Mouse (Mus musculus): ENCODE measurements around the gene Lce1a2. TPM values are rescaled to one million over a fixed set of nuclear protein-coding genes. Genes with fewer than 3 reads are reported as not detected.
"Not testable (repeated sequence)": the region's sequence is repeated elsewhere in the genome, so short reads cannot be mapped to it uniquely, and the experiment has no call there.

The Lce1a2 gene
- polyA plus RNA-seq (2012; rRNA removed), result not detected in 2 replicates

- DNase-seq (ENCODE audit: low read depth, low spot score), result no peak
Measured at GRCm38 (mm10) chr3:92670215-92670614, at the start of gene Lce1a2. Gene Lce1a2 (minus strand): TSS chr3:92670315.

- no peak for DNase-seq (ENCODE audit: low read depth, low spot score)
Measured at GRCm38 (mm10) chr3:92715122-92715521, 45.0 kb upstream of the Lce1a2 start.

GRCm38 (mm10) chr3:92708974-92709373, 38.9 kb upstream of the Lce1a2 start, which contains the start of gene Lce1e:
Gene Lce1e (minus strand): TSS chr3:92709074.
- DNase-seq (ENCODE audit: low read depth, low spot score), result no peak
- WGBS, result 64% methylated on average over 2 of the region's 2 CpGs

- 14% methylated on average over 1 of the region's 1 CpGs for WGBS
- no peak for DNase-seq (ENCODE audit: low read depth, low spot score)
Measured at GRCm38 (mm10) chr3:92694613-92695012, 24.5 kb upstream of the Lce1a2 start.

GRCm38 (mm10) chr3:92691688-92692087, 21.6 kb upstream of the Lce1a2 start:
- no peak for DNase-seq (ENCODE audit: low read depth, low spot score)

- WGBS, result 74% methylated on average over 16 of the region's 16 CpGs
- not testable (repeated sequence) for DNase-seq (ENCODE audit: low read depth, low spot score)
Measured at GRCm38 (mm10) chr3:92689154-92689553, 19.0 kb upstream of the Lce1a2 start.

- no peak for DNase-seq (ENCODE audit: low read depth, low spot score)
Measured at GRCm38 (mm10) chr3:92687110-92687509, 17.0 kb upstream of the Lce1a2 start, which contains the start of gene Lce1d. Gene Lce1d (minus strand): TSS chr3:92687210.

GRCm38 (mm10) chr3:92678947-92679346, 8.8 kb upstream of the Lce1a2 start, which contains the start of gene Lce1c:
Gene Lce1c (plus strand): TSS chr3:92679247.
- WGBS, result 78% methylated on average over 4 of the region's 4 CpGs

More at GRCm38 (mm10) chr3:92687110-92687509, 17.0 kb upstream of the Lce1a2 start, which contains the start of gene Lce1d:
- 42% methylated on average over 2 of the region's 2 CpGs for WGBS

GRCm38 (mm10) chr3:92656826-92657225, 13.3 kb downstream of the Lce1a2 start, which contains the start of gene Lce1b:
Gene Lce1b (minus strand): TSS chr3:92656926.
- no peak for DNase-seq (ENCODE audit: low read depth, low spot score)

More at GRCm38 (mm10) chr3:92678947-92679346, 8.8 kb upstream of the Lce1a2 start, which contains the start of gene Lce1c:
- no peak for DNase-seq (ENCODE audit: low read depth, low spot score)

GRCm38 (mm10) chr3:92648207-92648606, 21.9 kb downstream of the Lce1a2 start, which contains the start of gene Lce1a1:
Gene Lce1a1 (minus strand): TSS chr3:92648307.
- no peak for DNase-seq (ENCODE audit: low read depth, low spot score)
- WGBS, result 84% methylated on average over 1 of the region's 1 CpGs

- DNase-seq (ENCODE audit: low read depth, low spot score), result no peak
- 91% methylated on average over 15 of the region's 15 CpGs for WGBS
Measured at GRCm38 (mm10) chr3:92639854-92640253, 30.3 kb downstream of the Lce1a2 start.

GRCm38 (mm10) chr3:92638653-92638991, 31.5 kb downstream of the Lce1a2 start:
- WGBS, result 56% methylated on average over 3 of the region's 3 CpGs
- DNase-seq (ENCODE audit: low read depth, low spot score), result no peak

- WGBS, result 44% methylated on average over 1 of the region's 1 CpGs
- no peak for DNase-seq (ENCODE audit: low read depth, low spot score)
Measured at GRCm38 (mm10) chr3:92637745-92638652, 32.1 kb downstream of the Lce1a2 start.

- WGBS, result 46% methylated on average over 2 of the region's 2 CpGs
- no peak for DNase-seq (ENCODE audit: low read depth, low spot score)
Measured at GRCm38 (mm10) chr3:92621560-92621959, 48.6 kb downstream of the Lce1a2 start, which contains the start of gene Lce6a. Gene Lce6a (minus strand): TSS chr3:92621660.

Other genes with a start within 250 kb of the Lce1a2 start
- 7.5 and 8.2 TPM in 2 replicates for gene Gm9774, start 240.9 kb downstream of the Lce1a2 start, polyA plus RNA-seq (2012; rRNA removed)
- not detected in 2 replicates for gene Sprr2k, start 237.7 kb downstream of the Lce1a2 start, polyA plus RNA-seq (2012; rRNA removed)
- not detected in 2 replicates for gene Sprr1b, start 231.5 kb downstream of the Lce1a2 start, polyA plus RNA-seq (2012; rRNA removed)
- 0.37 TPM in 1 of 2 replicates, not detected in the other for gene Sprr3, start 211.6 kb downstream of the Lce1a2 start, polyA plus RNA-seq (2012; rRNA removed)
- 8.5 and 16.7 TPM in 2 replicates for gene Sprr1a, start 184.4 kb downstream of the Lce1a2 start, polyA plus RNA-seq (2012; rRNA removed)
- not detected in 2 replicates for gene Sprr4, start 169.8 kb downstream of the Lce1a2 start, polyA plus RNA-seq (2012; rRNA removed)
- gene 2310046K23Rik, start 135.8 kb downstream of the Lce1a2 start, polyA plus RNA-seq (2012; rRNA removed), result not detected in 2 replicates
- gene Ivl, start 96.6 kb downstream of the Lce1a2 start, polyA plus RNA-seq (2012; rRNA removed), result not detected in 2 replicates
- gene Smcp, start 81.3 kb downstream of the Lce1a2 start, polyA plus RNA-seq (2012; rRNA removed), result 0.69 TPM in 1 of 2 replicates, not detected in the other
- gene 2210017I01Rik, start 62.8 kb downstream of the Lce1a2 start, polyA plus RNA-seq (2012; rRNA removed), result not detected in 2 replicates
- not detected in 2 replicates for gene Lce6a, start 48.7 kb downstream of the Lce1a2 start, polyA plus RNA-seq (2012; rRNA removed)
- not detected in 2 replicates for gene Lce1a1, start 22.0 kb downstream of the Lce1a2 start, polyA plus RNA-seq (2012; rRNA removed)
- 0.15 TPM in 1 of 2 replicates, not detected in the other for gene Lce1b, start 13.4 kb downstream of the Lce1a2 start, polyA plus RNA-seq (2012; rRNA removed)
- gene Lce1c, start 8.9 kb upstream of the Lce1a2 start, polyA plus RNA-seq (2012; rRNA removed), result not detected in 2 replicates
- not detected in 2 replicates for gene Lce1d, start 16.9 kb upstream of the Lce1a2 start, polyA plus RNA-seq (2012; rRNA removed)
- not detected in 2 replicates for gene Lce1e, start 38.8 kb upstream of the Lce1a2 start, polyA plus RNA-seq (2012; rRNA removed)
- not detected in 2 replicates for gene Lce1f, start 50.0 kb upstream of the Lce1a2 start, polyA plus RNA-seq (2012; rRNA removed)
- gene Gm38119, start 68.8 kb upstream of the Lce1a2 start, polyA plus RNA-seq (2012; rRNA removed), result not detected in 2 replicates
- not detected in 2 replicates for gene Lce1g, start 82.0 kb upstream of the Lce1a2 start, polyA plus RNA-seq (2012; rRNA removed)
- gene Lce1h, start 94.8 kb upstream of the Lce1a2 start, polyA plus RNA-seq (2012; rRNA removed), result not detected in 2 replicates
- gene Lce1i, start 108.6 kb upstream of the Lce1a2 start, polyA plus RNA-seq (2012; rRNA removed), result not detected in 2 replicates
- not detected in 2 replicates for gene Lce1j, start 120.2 kb upstream of the Lce1a2 start, polyA plus RNA-seq (2012; rRNA removed)
- gene Lce1k, start 137.6 kb upstream of the Lce1a2 start, polyA plus RNA-seq (2012; rRNA removed), result not detected in 2 replicates
- gene Kprp, start 156.9 kb upstream of the Lce1a2 start, polyA plus RNA-seq (2012; rRNA removed), result not detected in 2 replicates
- not detected in 2 replicates for gene Lce1l, start 181.0 kb upstream of the Lce1a2 start, polyA plus RNA-seq (2012; rRNA removed)
- not detected in 2 replicates for gene 2310050C09Rik, start 199.9 kb upstream of the Lce1a2 start, polyA plus RNA-seq (2012; rRNA removed)

All from large intestine, adult 2 months (tissue).